Mouse (Mus musculus) splenic B cell, adult 2 months (primary cell): ENCODE measurements around the gene Sat2.
"Not testable (repeated sequence)": the region's sequence is repeated elsewhere in the genome, so short reads cannot be mapped to it uniquely, and the experiment has no call there.

Experiments
- DNase-seq: peaks from one replicate; pipeline ENCODE4 v3.0.0-alpha.2; 2011; ENCODE audit warnings: low read depth, low spot score
- H3K27me3 ChIP-seq: 2 replicates; pipeline ENCODE4 v1.6.1; 2012; ENCODE audit warnings: mild to moderate bottlenecking, low read length, moderate library complexity, mixed read lengths; ENCODE audit not compliant: control insufficient read depth, poor library complexity, insufficient read depth, severe bottlenecking
- H3K36me3 ChIP-seq: 2 replicates; pipeline ENCODE4 v1.6.1; 2012; ENCODE audit warnings: mild to moderate bottlenecking, low read length, moderate library complexity, mixed read lengths; ENCODE audit not compliant: control insufficient read depth, poor library complexity, insufficient read depth, severe bottlenecking

Sat2 gene

GRCm38 (mm10) chr11:69606832-69607231 is 15.0 kb upstream of the Sat2 start:
- no peak for DNase-seq
- H3K27me3 ChIP-seq = peaks cover 3% of the 10 kb centered on the region

GRCm38 (mm10) chr11:69608525-69608924 is 13.3 kb upstream of the Sat2 start:
- H3K36me3 ChIP-seq = no peaks in the 10 kb centered on the region
- peaks cover 3% of the 10 kb centered on the region for H3K27me3 ChIP-seq
- no peak for DNase-seq

More at GRCm38 (mm10) chr11:69606832-69607231, 15.0 kb upstream of the Sat2 start:
- no peaks in the 10 kb centered on the region for H3K36me3 ChIP-seq

- peaks cover 3% of the 10 kb centered on the region for H3K27me3 ChIP-seq
- no peak for DNase-seq
Observed at GRCm38 (mm10) chr11:69609416-69609815, 12.4 kb upstream of the Sat2 start.

GRCm38 (mm10) chr11:69610899-69611298 is 10.9 kb upstream of the Sat2 start:
- DNase-seq = no peak
- Histone ChIP-seq H3K36me3 (no peaks in the 10 kb centered on the region), H3K27me3 (peaks cover 3% of the 10 kb centered on the region; the same call in 1 of the 2 replicates)

More at GRCm38 (mm10) chr11:69609416-69609815, 12.4 kb upstream of the Sat2 start:
- H3K36me3 ChIP-seq = no peaks in the 10 kb centered on the region

DNA sequence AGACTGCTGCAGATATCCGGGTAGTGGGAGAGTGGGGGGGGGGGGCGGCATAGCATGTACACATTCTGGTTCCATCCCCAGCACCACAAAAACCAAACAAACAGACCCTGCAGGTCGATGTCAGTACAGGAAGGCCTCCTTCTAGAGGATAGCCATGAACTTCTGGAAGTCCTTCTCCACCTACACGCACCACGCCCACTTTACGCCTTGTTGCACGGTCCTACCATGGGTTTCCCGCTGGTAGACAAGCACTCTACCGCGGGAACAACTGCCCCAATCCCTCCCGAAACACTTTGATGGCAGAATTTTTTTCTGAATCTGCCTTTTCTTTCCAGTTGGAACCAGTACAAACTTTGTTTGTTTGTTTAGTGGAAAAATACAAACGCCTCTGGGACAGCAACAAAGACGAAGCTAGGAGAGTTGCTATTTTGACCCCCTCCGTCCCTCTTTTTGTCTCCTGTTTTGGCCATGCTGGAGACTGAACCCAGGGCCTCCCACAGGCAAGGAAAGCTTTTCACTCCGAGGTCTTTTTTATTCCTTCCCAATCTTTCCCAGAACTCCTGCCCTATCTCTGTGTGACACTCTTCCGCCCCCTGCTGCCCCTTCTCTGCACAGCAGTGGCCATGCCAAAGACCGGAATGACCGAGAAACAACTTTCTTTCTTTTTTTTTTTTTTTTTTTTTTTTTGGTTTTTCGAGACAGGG is 8.1 kb upstream of the Sat2 start:
- DNase-seq = peak; percentile 56

DNA sequence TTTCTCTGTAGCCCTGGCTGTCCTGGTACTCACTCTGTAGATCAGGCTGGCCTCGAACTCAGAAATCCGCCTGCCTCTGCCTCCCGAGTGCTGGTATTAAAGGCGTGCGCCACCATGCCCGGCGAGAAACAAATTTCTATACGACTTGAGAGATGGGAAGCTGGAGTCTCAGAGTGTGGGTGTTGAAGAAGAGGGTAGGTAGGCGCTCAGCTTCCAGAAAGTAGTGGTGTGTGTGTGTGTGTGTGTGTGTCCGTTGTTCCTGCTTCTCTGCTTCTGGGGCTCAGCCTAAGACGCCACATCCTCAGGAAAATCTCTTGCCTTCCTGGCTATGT is 7.6 kb upstream of the Sat2 start:
- not testable (repeated sequence) for H3K27me3 ChIP-seq, H3K36me3 ChIP-seq, DNase-seq

More for the DNA sequence above, 8.1 kb upstream of the Sat2 start:
- Histone ChIP-seq H3K27me3 (peaks cover 3% of the 10 kb centered on the region; the same call in 1 of the 2 replicates), H3K36me3 (no peaks in the 10 kb centered on the region)

DNA sequence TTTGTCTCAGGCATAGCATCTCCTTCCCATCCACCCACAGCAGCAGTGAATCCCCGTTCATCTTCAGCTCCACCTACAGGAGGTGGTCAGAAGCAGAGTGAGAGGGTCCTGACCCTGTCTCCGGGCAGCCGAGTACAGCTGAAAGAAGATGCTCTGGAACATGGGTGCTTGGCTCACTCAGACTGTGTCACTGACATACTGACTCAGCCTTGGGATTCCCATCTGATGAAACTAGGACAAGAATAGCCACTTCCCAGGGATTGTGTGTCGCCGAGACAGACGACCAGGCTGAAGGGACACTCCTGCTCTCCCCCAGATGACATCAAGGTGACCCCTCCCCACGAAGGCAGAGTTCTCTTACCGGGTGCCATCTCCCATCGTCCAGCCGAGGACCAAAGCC is 5.0 kb upstream of the Sat2 start:
- 0 out of 2 replicates have a peak, but pooled peaks cover under 1% of the 10 kb centered on the region for H3K27me3 ChIP-seq
- DNase-seq = no peak

DNA sequence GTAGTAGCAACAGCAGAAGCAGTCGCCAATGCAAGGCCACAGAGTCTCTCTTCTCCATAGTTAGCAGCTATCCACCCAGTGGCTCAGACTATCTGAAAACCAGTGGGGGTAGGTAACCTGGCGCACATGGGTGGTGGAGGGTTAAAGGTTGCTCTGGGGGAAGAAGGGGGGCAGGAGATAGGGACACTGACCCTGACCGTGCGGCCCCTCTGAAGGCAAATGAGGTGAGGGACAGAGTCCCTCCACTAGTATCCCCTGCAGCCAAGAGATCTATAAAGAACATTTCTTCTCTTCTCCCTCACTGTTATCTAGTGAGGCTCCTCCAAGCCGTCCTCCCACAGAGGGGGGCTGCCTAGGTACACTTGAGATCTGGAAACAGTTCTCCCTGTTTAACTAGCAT is 4.0 kb upstream of the Sat2 start, which contains the start of gene Shbg:
Gene Shbg, minus strand, starts transcription at position 101 of the 400 bp plus-strand sequence.
- Histone ChIP-seq H3K36me3 (no peaks in the 10 kb centered on the region), H3K27me3 (no peaks in the 10 kb centered on the region)
- DNase-seq = no peak

More for the DNA sequence above, 5.0 kb upstream of the Sat2 start:
- no peaks in the 10 kb centered on the region for H3K36me3 ChIP-seq

- H3K27me3 ChIP-seq = no peaks in the 10 kb centered on the region
- DNase-seq = no peak
- no peaks in the 10 kb centered on the region for H3K36me3 ChIP-seq
Observed at GRCm38 (mm10) chr11:69620394-69621081, 1.3 kb upstream of the Sat2 start.

- Histone ChIP-seq H3K36me3 (no peaks in the 10 kb centered on the region), H3K27me3 (no peaks in the 10 kb centered on the region)
- DNase-seq = no peak
Observed at GRCm38 (mm10) chr11:69622406-69622805, 582 bp downstream of the Sat2 start.

GRCm38 (mm10) chr11:69623006-69623405 is 1.2 kb downstream of the Sat2 start:
- no peaks in the 10 kb centered on the region for H3K27me3 ChIP-seq
- no peaks in the 10 kb centered on the region for H3K36me3 ChIP-seq
- DNase-seq = no peak

- DNase-seq, H3K27me3 ChIP-seq, H3K36me3 ChIP-seq: not testable (repeated sequence)
Observed at GRCm38 (mm10) chr11:69624339-69624738, 2.5 kb downstream of the Sat2 start.

GRCm38 (mm10) chr11:69628286-69628685 is 6.5 kb downstream of the Sat2 start:
- Histone ChIP-seq H3K27me3 (no peaks in the 10 kb centered on the region), H3K36me3 (no peaks in the 10 kb centered on the region)
- DNase-seq = peak; percentile 88

GRCm38 (mm10) chr11:69629802-69630201 is 8.0 kb downstream of the Sat2 start:
- H3K36me3 ChIP-seq = no peaks in the 10 kb centered on the region
- H3K27me3 ChIP-seq = no peaks in the 10 kb centered on the region
- peak; percentile 71 for DNase-seq

DNA sequence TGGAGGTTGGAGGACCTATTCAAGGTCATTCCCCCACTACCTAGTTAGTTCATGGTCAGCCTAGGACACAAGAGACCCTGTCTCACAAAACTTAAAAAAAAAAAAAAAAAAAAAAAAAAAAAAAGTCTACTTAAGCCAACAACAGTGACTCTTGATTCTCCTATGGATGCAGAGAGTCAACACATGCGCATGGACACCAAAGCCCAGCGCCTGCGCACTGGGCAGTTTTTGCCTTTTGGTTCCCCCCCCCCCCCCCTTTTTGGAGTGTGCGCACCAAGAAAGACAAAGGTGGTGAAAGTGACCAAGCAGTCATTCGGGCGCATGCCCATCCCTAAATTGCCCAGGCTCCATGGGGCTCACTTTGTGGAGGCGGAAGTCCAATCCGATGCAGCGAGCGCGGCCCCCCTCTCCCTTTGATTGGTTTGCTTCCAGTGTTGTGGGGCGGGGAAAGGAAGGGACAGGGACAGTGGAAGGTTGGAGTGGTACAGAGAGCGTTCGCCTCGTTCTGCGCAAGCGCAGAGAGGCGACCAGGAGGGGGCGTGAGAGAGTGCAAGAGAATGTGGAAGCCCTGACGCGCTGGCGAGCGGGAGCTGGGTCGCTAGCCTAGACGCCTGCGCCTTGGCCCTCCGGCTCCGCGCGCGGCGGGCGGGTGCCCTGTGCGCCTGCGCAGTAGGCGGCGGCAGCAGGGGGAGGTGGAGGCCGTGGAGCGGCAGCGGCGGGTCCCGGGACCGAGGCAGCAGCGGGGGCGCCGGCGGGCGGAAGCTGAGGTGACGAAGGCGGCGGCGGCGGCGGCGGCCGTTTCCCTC is 10.7 kb downstream of the Sat2 start, which contains the start of gene Fxr2:
Gene Fxr2, plus strand, starts transcription at position 707 of the 806 bp plus-strand sequence.
- Histone ChIP-seq H3K27me3 (no peaks in the 10 kb centered on the region), H3K36me3 (0 out of 2 replicates have a peak, but pooled peaks cover 1% of the 10 kb centered on the region)
- peak; percentile 99 for DNase-seq
